Mouse (Mus musculus) hindbrain, embryonic 14.5 days (tissue): ENCODE measurements around the gene Cldn6. TPM values are rescaled to one million over a fixed set of nuclear protein-coding genes. Genes with fewer than 3 reads are reported as not detected.

Source experiments
- ATAC-seq: fragments of 200-750 bp; cut with Nextera tagmentation; 2 replicates; pipeline ENCODE4 v1.8.0; 2017; ENCODE audit warnings: moderate number of reproducible peaks, mild to moderate bottlenecking, moderate TSS enrichment, moderate library complexity; ENCODE audit not compliant: low FRiP score
- DNase-seq: peaks from one replicate; pipeline ENCODE4 v3.0.0-alpha.2; 2015; ENCODE audit warnings: low spot score
- H3K27ac ChIP-seq: fragments of 300-500 bp; sonication (generic); 2 replicates; pipeline ENCODE4 v1.5.1; 2014; ENCODE audit warnings: mild to moderate bottlenecking, moderate library complexity
- H3K27me3 ChIP-seq: fragments of 300-500 bp; sonication (generic); 2 replicates; pipeline ENCODE4 v1.6.1; 2014; ENCODE audit warnings: mild to moderate bottlenecking, low read length, mixed read lengths; ENCODE audit not compliant: control insufficient read depth, insufficient read depth
- H3K36me3 ChIP-seq: fragments of 300-500 bp; sonication (generic); replicated peaks from 2 replicates; pipeline ENCODE4 v1.6.1; 2014; ENCODE audit not compliant: control insufficient read depth, insufficient read depth
- H3K4me1 ChIP-seq: fragments of 300-500 bp; sonication (generic); replicated peaks from 2 replicates; pipeline ENCODE4 v1.6.1; 2014; ENCODE audit warnings: antibody characterized with exemption, low read length, mixed read lengths; ENCODE audit not compliant: control insufficient read depth, insufficient read depth
- H3K4me2 ChIP-seq: fragments of 300-500 bp; sonication (generic); replicated peaks from 2 replicates; pipeline ENCODE4 v1.6.1; 2014; ENCODE audit warnings: mild to moderate bottlenecking, moderate library complexity
- H3K4me3 ChIP-seq: fragments of 300-500 bp; sonication (generic); replicated peaks from 2 replicates; pipeline ENCODE4 v1.5.1; 2014; ENCODE audit warnings: mild to moderate bottlenecking, low read length
- H3K9ac ChIP-seq: fragments of 300-500 bp; sonication (generic); 2 replicates; pipeline ENCODE4 v1.6.1; 2014
- H3K9me3 ChIP-seq: fragments of 300-500 bp; sonication (generic); 2 replicates; pipeline ENCODE4 v1.6.1; 2016; ENCODE audit warnings: low read length; ENCODE audit not compliant: control insufficient read depth
- whole genome bisulfite sequencing: fragments of 180-500 bp; shearing (Covaris S2); extraction: QIAGEN DNeasy Blood & Tissue Kit; methylation state at CpG from one replicate; pipeline ENCODE4 v1.1.7; 2014; 5-methylcytosine and 5-hydroxymethylcytosine counted together
- polyA plus RNA-seq: library from polyadenylated mRNA; unstranded; fragments of >200 nt; fragmentation: Nextera tagmentation; extraction: Ambion mirVana; gene quantifications from 2 replicates; pipeline ENCODE4 v1.2.1, GENCODE M21; 2014

Gene Cldn6
- polyA plus RNA-seq, 1 experiment from 2014 or later, result 0.24 TPM

- no peak overlapping the region for H3K27ac ChIP-seq
- ATAC-seq, result no peak
- H3K4me2 ChIP-seq, result no peak overlapping the region
- H3K27me3 ChIP-seq, result peaks cover 80% of the 10 kb centered on the region
- H3K4me1 ChIP-seq, result peaks cover 8% of the 10 kb centered on the region
- no peak overlapping the region for H3K9ac ChIP-seq
- no peak overlapping the region for H3K4me3 ChIP-seq
- 79% methylated on average over 10 of the region's 10 CpGs for WGBS
- H3K9me3 ChIP-seq, result no peaks in the 10 kb centered on the region
- no peak for DNase-seq
- no peaks in the 10 kb centered on the region for H3K36me3 ChIP-seq
Observed at GRCm38 (mm10) chr17:23681086-23681485, 2.0 kb downstream of the Cldn6 start.

- H3K27ac ChIP-seq, result no peak overlapping the region
- no peak for ATAC-seq
- H3K27me3 ChIP-seq, result peaks cover 72% of the 10 kb centered on the region
- no peak for DNase-seq
- no peaks in the 10 kb centered on the region for H3K9me3 ChIP-seq
- no peaks in the 10 kb centered on the region for H3K36me3 ChIP-seq
- WGBS, result 66% methylated on average over 4 of the region's 4 CpGs
- H3K4me3 ChIP-seq, result no peak overlapping the region
- H3K4me1 ChIP-seq, result no peaks in the 10 kb centered on the region; the same call in 1 of the 2 replicates
- H3K9ac ChIP-seq, result no peak overlapping the region
- no peak overlapping the region for H3K4me2 ChIP-seq
Observed at GRCm38 (mm10) chr17:23682092-23682491, 3.0 kb downstream of the Cldn6 start.

GRCm38 (mm10) chr17:23682530-23682929 lies 3.5 kb downstream of the Cldn6 start:
- Histone ChIP-seq H3K27me3 (peaks cover 70% of the 10 kb centered on the region), H3K27ac (no peak overlapping the region), H3K9ac (no peak overlapping the region), H3K4me3 (no peak overlapping the region), H3K4me1 (no peaks in the 10 kb centered on the region; the same call in 1 of the 2 replicates), H3K36me3 (no peaks in the 10 kb centered on the region), H3K9me3 (no peaks in the 10 kb centered on the region), H3K4me2 (no peak overlapping the region)
- no peak for DNase-seq
- 68% methylated on average over 3 of the region's 3 CpGs for WGBS
- no peak for ATAC-seq

GRCm38 (mm10) chr17:23683226-23683625 lies 4.2 kb downstream of the Cldn6 start:
- Histone ChIP-seq H3K4me2 (peak overlapping the region; percentile 6; the same call in 1 of the 2 replicates), H3K27ac (no peak overlapping the region), H3K36me3 (no peaks in the 10 kb centered on the region), H3K9me3 (no peaks in the 10 kb centered on the region), H3K4me1 (no peaks in the 10 kb centered on the region; the same call in 1 of the 2 replicates), H3K9ac (no peak overlapping the region), H3K27me3 (peaks cover 63% of the 10 kb centered on the region), H3K4me3 (no peak overlapping the region)
- DNase-seq, result no peak
- 23% methylated on average over 15 of the region's 15 CpGs for WGBS
- ATAC-seq, result 0 out of 2 replicates have a peak, but pooled peaks have one; percentile 19

- ATAC-seq (peak; percentile 53; the same call in 1 of the 2 replicates), DNase-seq (no peak)
- no peaks in the 10 kb centered on the region for H3K9me3 ChIP-seq
- 8% methylated on average over 15 of the region's 15 CpGs for WGBS
- H3K9ac ChIP-seq, result no peak within 1 kb of the TSS
- no peaks in the 10 kb centered on the region; the same call in 1 of the 2 replicates for H3K4me1 ChIP-seq
- H3K4me2 ChIP-seq, result peak within 1 kb of the TSS; percentile 6; the same call in 1 of the 2 replicates
- H3K27ac ChIP-seq, result no peak within 1 kb of the TSS
- no peak within 1 kb of the TSS for H3K4me3 ChIP-seq
- no peaks in the 10 kb centered on the region for H3K36me3 ChIP-seq
- H3K27me3 ChIP-seq, result peaks cover 55% of the 10 kb centered on the region
Observed at GRCm38 (mm10) chr17:23683856-23684672, 5.0 kb downstream of the Cldn6 start, which contains the start of gene Cldn9. Gene Cldn9 (minus strand): TSS chr17:23684026.

- no peaks in the 10 kb centered on the region for H3K9me3 ChIP-seq
- H3K4me3 ChIP-seq, result no peak overlapping the region
- H3K4me1 ChIP-seq, result no peaks in the 10 kb centered on the region; the same call in 1 of the 2 replicates
- H3K4me2 ChIP-seq, result no peak overlapping the region
- no peak overlapping the region for H3K9ac ChIP-seq
- no peak for ATAC-seq
- 83% methylated on average over 1 of the region's 1 CpGs for WGBS
- no peak for DNase-seq
- no peaks in the 10 kb centered on the region for H3K36me3 ChIP-seq
- peaks cover 23% of the 10 kb centered on the region for H3K27me3 ChIP-seq
- no peak overlapping the region for H3K27ac ChIP-seq
Observed at GRCm38 (mm10) chr17:23694491-23694890, 15.4 kb downstream of the Cldn6 start.

GRCm38 (mm10) chr17:23695801-23696200 lies 16.8 kb downstream of the Cldn6 start:
- no peak overlapping the region for H3K9ac ChIP-seq
- no peaks in the 10 kb centered on the region for H3K9me3 ChIP-seq
- WGBS, result 17% methylated on average over 3 of the region's 3 CpGs
- H3K27me3 ChIP-seq, result peaks cover 23% of the 10 kb centered on the region
- no peak for DNase-seq
- ATAC-seq, result no peak
- no peak overlapping the region for H3K4me3 ChIP-seq
- no peak overlapping the region for H3K27ac ChIP-seq
- H3K4me2 ChIP-seq, result no peak overlapping the region
- no peaks in the 10 kb centered on the region for H3K36me3 ChIP-seq
- H3K4me1 ChIP-seq, result no peaks in the 10 kb centered on the region; the same call in 1 of the 2 replicates

GRCm38 (mm10) chr17:23699131-23700077 lies 20.4 kb downstream of the Cldn6 start:
- Histone ChIP-seq H3K9ac (peak overlapping the region; percentile 67), H3K4me3 (peak overlapping the region; percentile 83), H3K4me1 (no peaks in the 10 kb centered on the region; the same call in 1 of the 2 replicates), H3K27ac (peak overlapping the region; percentile 32; the same call in 1 of the 2 replicates), H3K9me3 (no peaks in the 10 kb centered on the region), H3K4me2 (peak overlapping the region; percentile 97), H3K36me3 (no peaks in the 10 kb centered on the region), H3K27me3 (peaks cover 42% of the 10 kb centered on the region)
- under 1% methylated on average over 88 of the region's 101 CpGs for WGBS
- no peak for DNase-seq
- ATAC-seq, result peak; percentile 56

- no peaks in the 10 kb centered on the region; the same call in 1 of the 2 replicates for H3K4me1 ChIP-seq
- peaks cover 42% of the 10 kb centered on the region for H3K27me3 ChIP-seq
Observed at GRCm38 (mm10) chr17:23700079-23700478, 21.0 kb downstream of the Cldn6 start.

More at GRCm38 (mm10) chr17:23700079-23700478, 21.0 kb downstream of the Cldn6 start:
- Histone ChIP-seq H3K9ac (peak overlapping the region; percentile 67), H3K9me3 (no peaks in the 10 kb centered on the region), H3K4me3 (peak overlapping the region; percentile 83), H3K27ac (no peak overlapping the region; the same call in 1 of the 2 replicates), H3K4me2 (peak overlapping the region; percentile 97), H3K36me3 (no peaks in the 10 kb centered on the region)
- DNase-seq (peak; percentile 84), ATAC-seq (peak; percentile 97)
- 1% methylated on average over 28 of the region's 28 CpGs for WGBS
